Mouse (Mus musculus) splenic B cell, adult 2 months (primary cell): ENCODE results near the gene Timd4.

Source experiments
- DNase-seq: peaks from one replicate; pipeline ENCODE4 v3.0.0-alpha.2; 2011; ENCODE audit warnings: low read depth, low spot score
- H3K27me3 ChIP-seq: 2 replicates; pipeline ENCODE4 v1.6.1; 2012; ENCODE audit warnings: mild to moderate bottlenecking, low read length, moderate library complexity, mixed read lengths; ENCODE audit not compliant: control insufficient read depth, poor library complexity, insufficient read depth, severe bottlenecking
- H3K36me3 ChIP-seq: 2 replicates; pipeline ENCODE4 v1.6.1; 2012; ENCODE audit warnings: mild to moderate bottlenecking, low read length, moderate library complexity, mixed read lengths; ENCODE audit not compliant: control insufficient read depth, poor library complexity, insufficient read depth, severe bottlenecking

Timd4 gene

GRCm38 (mm10) chr11:46810511-46810910, at the start of gene Timd4:
TSS of gene Timd4 (plus strand) at chr11:46810800.
- no peak for DNase-seq
- H3K36me3 ChIP-seq, result no peaks in the 10 kb centered on the region
- H3K27me3 ChIP-seq, result no peaks in the 10 kb centered on the region

- no peak for DNase-seq
- H3K27me3 ChIP-seq, result no peaks in the 10 kb centered on the region
- H3K36me3 ChIP-seq, result no peaks in the 10 kb centered on the region; the same call in 1 of the 2 replicates
Measured at GRCm38 (mm10) chr11:46776879-46777278, 33.7 kb upstream of the Timd4 start.

- no peaks in the 10 kb centered on the region for H3K27me3 ChIP-seq
- H3K36me3 ChIP-seq, result no peaks in the 10 kb centered on the region; the same call in 1 of the 2 replicates
- no peak for DNase-seq
Measured at GRCm38 (mm10) chr11:46779811-46780210, 30.8 kb upstream of the Timd4 start.

GRCm38 (mm10) chr11:46804440-46804839, 6.2 kb upstream of the Timd4 start:
- Histone ChIP-seq H3K36me3 (no peaks in the 10 kb centered on the region), H3K27me3 (no peaks in the 10 kb centered on the region)
- DNase-seq, result no peak

GRCm38 (mm10) chr11:46817692-46818091, 7.1 kb downstream of the Timd4 start:
- Histone ChIP-seq H3K36me3 (no peaks in the 10 kb centered on the region), H3K27me3 (no peaks in the 10 kb centered on the region)
- no peak for DNase-seq

GRCm38 (mm10) chr11:46819930-46820329, 9.3 kb downstream of the Timd4 start:
- Histone ChIP-seq H3K27me3 (no peaks in the 10 kb centered on the region), H3K36me3 (no peaks in the 10 kb centered on the region)
- no peak for DNase-seq

GRCm38 (mm10) chr11:46830348-46830747, 19.7 kb downstream of the Timd4 start:
- no peaks in the 10 kb centered on the region for H3K36me3 ChIP-seq
- no peaks in the 10 kb centered on the region for H3K27me3 ChIP-seq
- DNase-seq, result no peak

- no peak for DNase-seq
- Histone ChIP-seq H3K36me3 (no peaks in the 10 kb centered on the region), H3K27me3 (no peaks in the 10 kb centered on the region)
Measured at GRCm38 (mm10) chr11:46835080-46835479, 24.5 kb downstream of the Timd4 start.

- H3K27me3 ChIP-seq, result no peaks in the 10 kb centered on the region; the same call in 1 of the 2 replicates
- H3K36me3 ChIP-seq, result no peaks in the 10 kb centered on the region
- no peak for DNase-seq
Measured at GRCm38 (mm10) chr11:46842015-46842726, 31.6 kb downstream of the Timd4 start.

GRCm38 (mm10) chr11:46846661-46847060, 36.1 kb downstream of the Timd4 start:
- Histone ChIP-seq H3K36me3 (no peaks in the 10 kb centered on the region), H3K27me3 (no peaks in the 10 kb centered on the region; the same call in 1 of the 2 replicates)
- DNase-seq, result no peak

GRCm38 (mm10) chr11:46847827-46848220, 37.2 kb downstream of the Timd4 start:
- no peak for DNase-seq
- Histone ChIP-seq H3K36me3 (no peaks in the 10 kb centered on the region), H3K27me3 (no peaks in the 10 kb centered on the region; the same call in 1 of the 2 replicates)

- H3K36me3 ChIP-seq, result no peaks in the 10 kb centered on the region
- no peaks in the 10 kb centered on the region; the same call in 1 of the 2 replicates for H3K27me3 ChIP-seq
- DNase-seq, result no peak
Measured at GRCm38 (mm10) chr11:46848221-46848971, 37.8 kb downstream of the Timd4 start.

- H3K27me3 ChIP-seq, result no peaks in the 10 kb centered on the region
- DNase-seq, result no peak
- no peaks in the 10 kb centered on the region for H3K36me3 ChIP-seq
Measured at GRCm38 (mm10) chr11:46864809-46865208, 54.2 kb downstream of the Timd4 start.

GRCm38 (mm10) chr11:46868594-46868993, 58.0 kb downstream of the Timd4 start:
- Histone ChIP-seq H3K27me3 (no peaks in the 10 kb centered on the region), H3K36me3 (no peaks in the 10 kb centered on the region)
- no peak for DNase-seq

- no peaks in the 10 kb centered on the region for H3K27me3 ChIP-seq
- DNase-seq, result no peak
- H3K36me3 ChIP-seq, result no peaks in the 10 kb centered on the region
Measured at GRCm38 (mm10) chr11:46875774-46876173, 65.2 kb downstream of the Timd4 start.
